Mouse (Mus musculus) MEL (cell line): ENCODE results near the gene Gm7347. TPM values are rescaled to one million over a fixed set of nuclear protein-coding genes. Genes with fewer than 3 reads are reported as not detected.
"Not testable (repeated sequence)": the region's sequence is repeated elsewhere in the genome, so short reads cannot be mapped to it uniquely, and the experiment has no call there.

Experiments
- DNase-seq: peaks from one replicate; pipeline ENCODE4 v3.0.0; 2011; ENCODE audit warnings: low read depth, low spot score
- H3K27ac ChIP-seq: 2 replicates; pipeline ENCODE4 v1.5.1; 2012; ENCODE audit warnings: low read depth, mild to moderate bottlenecking, control low read depth, low read length, moderate library complexity; ENCODE audit not compliant: control insufficient read depth
- H3K27me3 ChIP-seq, 2 experiments: fragments of 150-350 bp in 1 of 2; sonication (generic) in 1 of 2; 2 replicates each; pipeline ENCODE4 v1.6.1; 2012; ENCODE audit warnings: low read length in 2 of 2, mild to moderate bottlenecking in 2 of 2, improper control_type of control experiment in 1 of 2, moderate library complexity in 1 of 2; ENCODE audit not compliant: insufficient read depth in 2 of 2, control insufficient read depth in 1 of 2
- H3K36me3 ChIP-seq, 2 experiments: 2 replicates each; pipeline ENCODE4 v1.6.1; 2012 to 2014; ENCODE audit warnings: low read length in 2 of 2, improper control_type of control experiment in 1 of 2, inconsistent platforms in 1 of 2, mild to moderate bottlenecking in 1 of 2; ENCODE audit not compliant: insufficient read depth in 2 of 2, control insufficient read depth in 1 of 2
- H3K4me1 ChIP-seq, 2 experiments: fragments of 150-350 bp in 1 of 2; sonication (generic) in 1 of 2; 2 replicates each; pipeline ENCODE4 v1.6.1; 2012; ENCODE audit warnings: low read length in 2 of 2, improper control_type of control experiment in 1 of 2, mild to moderate bottlenecking in 1 of 2; ENCODE audit not compliant: insufficient read depth in 2 of 2, control insufficient read depth in 1 of 2
- H3K4me3 ChIP-seq, 2 experiments: fragments of 150-350 bp in 1 of 2; sonication (generic) in 1 of 2; 2 replicates each; pipeline ENCODE4 v1.5.1; 2012; ENCODE audit warnings: low read depth in 2 of 2, low read length in 2 of 2, mild to moderate bottlenecking in 2 of 2, moderate library complexity in 2 of 2, control low read depth in 1 of 2, improper control_type of control experiment in 1 of 2; ENCODE audit not compliant: control insufficient read depth in 1 of 2, insufficient read depth in 1 of 2
- H3K79me2 ChIP-seq: 2 replicates; pipeline ENCODE4 v1.6.1; 2012; ENCODE audit warnings: mild to moderate bottlenecking, low read length, moderate library complexity; ENCODE audit not compliant: control insufficient read depth, poor library complexity, insufficient read depth
- H3K9ac ChIP-seq: 2 replicates; pipeline ENCODE4 v1.6.1; 2012; ENCODE audit warnings: low read depth, mild to moderate bottlenecking, control low read depth, low read length, moderate library complexity; ENCODE audit not compliant: control insufficient read depth, poor library complexity, severe bottlenecking
- H3K9me3 ChIP-seq: fragments of 150-350 bp; sonication (generic); replicated peaks from 2 replicates; pipeline ENCODE4 v1.6.1; 2012; ENCODE audit warnings: mild to moderate bottlenecking, low read length, improper control_type of control experiment, moderate library complexity; ENCODE audit not compliant: insufficient read depth
- polyA plus RNA-seq, 2 experiments: library from polyadenylated mRNA; stranded (reverse) in 1 of 2; unstranded in 1 of 2; fragments of >175 nt in 1 of 2; fragments of >200 nt in 1 of 2; gene quantifications; 2 replicates each; pipeline versions ENCODE4 v1.2.1 to v1.2.4; 2012; ENCODE audit warnings: low replicate concordance in 2 of 2, low read depth in 1 of 2; ENCODE audit not compliant: insufficient read length in 2 of 2, insufficient read depth in 1 of 2, missing spikeins in 1 of 2
- total RNA-seq: library from RNA; depleted of rRNA; stranded (reverse); fragments of 300-350 nt; gene quantifications from 2 replicates; pipeline ENCODE4 v1.2.3, GENCODE M21; 2012; rRNA removed

The Gm7347 gene
- total and polyA plus RNA-seq, 3 experiments, result not detected

DNA sequence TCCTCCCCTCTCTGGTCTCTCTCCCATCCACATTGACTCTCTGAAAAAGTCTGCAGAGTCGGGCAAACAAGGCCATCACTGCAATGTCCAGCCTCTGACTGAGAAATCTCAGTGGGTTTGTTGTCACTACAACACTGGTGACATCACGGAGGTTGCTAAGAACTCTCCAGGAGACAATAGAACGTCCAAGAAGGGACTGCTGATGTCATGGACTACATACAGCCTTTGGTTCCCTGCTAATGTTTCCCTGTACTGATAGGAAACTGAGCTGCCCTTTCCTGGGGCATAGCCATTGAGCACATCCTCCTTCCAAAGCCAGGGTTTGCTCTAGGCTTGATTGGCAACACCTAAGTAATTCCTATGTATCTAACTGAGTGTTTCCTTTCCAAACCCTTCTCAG, 35.6 kb downstream of the Gm7347 start, which contains the start of gene Gm5862:
Gene Gm5862, minus strand, starts transcription at position 101 of the 400 bp plus-strand sequence.
- not testable (repeated sequence) for H3K4me3 ChIP-seq, H3K27me3 ChIP-seq, H3K79me2 ChIP-seq, H3K36me3 ChIP-seq, H3K4me1 ChIP-seq, H3K9me3 ChIP-seq, DNase-seq, H3K27ac ChIP-seq, H3K9ac ChIP-seq

DNA sequence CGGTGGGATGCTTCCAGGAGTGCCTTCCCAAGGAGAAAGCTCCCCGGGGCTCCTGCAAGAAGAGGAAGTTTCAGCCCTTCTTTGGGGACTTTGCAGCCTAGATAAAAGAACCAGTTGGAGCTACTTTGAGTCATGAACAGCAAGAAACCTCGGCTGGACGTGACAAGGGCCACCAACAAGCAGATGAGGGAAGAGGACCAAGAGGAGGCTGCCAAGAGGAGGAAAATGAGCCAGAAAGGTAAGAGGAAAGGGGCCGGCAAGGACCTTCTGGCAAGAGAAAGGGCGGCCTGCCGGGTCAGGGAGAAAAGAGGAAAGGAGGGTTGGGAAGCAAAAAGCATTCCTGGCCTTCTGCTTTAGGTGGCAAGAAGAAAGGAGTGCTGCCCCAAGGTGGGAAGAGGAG, 50.7 kb downstream of the Gm7347 start:
- not testable (repeated sequence) for H3K4me1 ChIP-seq, H3K79me2 ChIP-seq, H3K36me3 ChIP-seq, H3K9me3 ChIP-seq, H3K27ac ChIP-seq, H3K4me3 ChIP-seq, DNase-seq, H3K27me3 ChIP-seq, H3K9ac ChIP-seq

DNA sequence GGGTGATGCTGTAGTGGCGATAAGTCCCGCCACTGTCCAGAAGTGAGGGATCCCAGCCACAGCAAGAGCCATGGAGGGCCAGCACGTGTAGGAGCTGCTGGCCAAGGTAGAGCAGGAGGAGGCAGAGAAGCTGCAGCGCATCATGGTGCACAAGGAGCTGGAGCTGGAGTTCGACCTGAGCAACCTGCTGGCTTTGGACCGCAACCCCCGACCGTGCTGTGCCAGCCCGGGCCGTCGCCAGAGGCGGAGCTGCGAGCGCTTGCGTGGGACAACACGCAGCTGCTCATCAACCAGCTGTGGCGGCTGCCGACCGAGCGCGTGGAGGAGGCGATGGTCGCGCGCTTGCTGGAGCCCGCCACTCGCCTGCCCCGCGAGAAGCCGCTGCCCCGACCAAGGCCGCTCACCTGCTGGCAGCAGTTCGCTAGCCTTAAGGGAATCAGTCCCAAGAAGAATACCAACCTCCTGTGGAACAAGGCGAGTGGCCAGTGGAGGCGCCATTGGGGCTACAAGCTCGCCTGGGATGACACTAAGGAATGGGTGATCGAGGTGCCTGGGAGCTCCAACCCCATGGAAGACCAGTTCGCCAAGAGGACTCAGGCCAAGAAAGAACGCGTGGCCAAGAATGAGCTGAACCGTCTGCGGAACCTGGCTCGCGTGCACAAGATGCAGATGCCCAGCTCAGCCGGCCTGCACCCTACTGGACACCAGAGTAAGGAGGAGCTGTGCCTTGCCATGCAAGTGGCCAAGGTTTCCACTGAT, 51.3 kb downstream of the Gm7347 start:
- not testable (repeated sequence) for DNase-seq, H3K9me3 ChIP-seq, H3K79me2 ChIP-seq, H3K36me3 ChIP-seq, H3K27ac ChIP-seq, H3K4me1 ChIP-seq, H3K9ac ChIP-seq, H3K4me3 ChIP-seq, H3K27me3 ChIP-seq

GRCm38 (mm10) chr5:26004698-26005097, 53.7 kb downstream of the Gm7347 start, which contains the start of gene Gm1979:
Gm1979 (minus strand) TSS chr5:26004798.
- not testable (repeated sequence) for H3K4me3 ChIP-seq, H3K9me3 ChIP-seq, DNase-seq, H3K9ac ChIP-seq, H3K27ac ChIP-seq, H3K79me2 ChIP-seq, H3K27me3 ChIP-seq, H3K4me1 ChIP-seq, H3K36me3 ChIP-seq

Other genes with a start within 250 kb of the Gm7347 start
- not detected in 2 replicates for gene Gm21663, start 116.2 kb downstream of the Gm7347 start, total RNA-seq
- gene Gm21663, start 116.2 kb downstream of the Gm7347 start, polyA plus RNA-seq, result not detected
- gene Gm21671, start 104.2 kb downstream of the Gm7347 start, total RNA-seq, result not detected in 2 replicates
- not detected for gene Gm21671, start 104.2 kb downstream of the Gm7347 start, polyA plus RNA-seq
- not detected in 2 replicates for gene Gm21680, start 85.9 kb downstream of the Gm7347 start, total RNA-seq
- gene Gm21680, start 85.9 kb downstream of the Gm7347 start, polyA plus RNA-seq, result not detected
- not detected in 2 replicates for gene Gm21698, start 69.9 kb downstream of the Gm7347 start, total RNA-seq
- not detected for gene Gm21698, start 69.9 kb downstream of the Gm7347 start, polyA plus RNA-seq
- gene Gm1979, start 53.8 kb downstream of the Gm7347 start, total RNA-seq, result not detected in 2 replicates
- gene Gm1979, start 53.8 kb downstream of the Gm7347 start, polyA plus RNA-seq, result not detected
- gene Gm5862, start 35.7 kb downstream of the Gm7347 start, total RNA-seq, result not detected in 2 replicates
- gene Gm5862, start 35.7 kb downstream of the Gm7347 start, polyA plus RNA-seq, result not detected
- gene Speer4a, start 19.0 kb downstream of the Gm7347 start, total RNA-seq, result not detected in 2 replicates
- not detected for gene Speer4a, start 19.0 kb downstream of the Gm7347 start, polyA plus RNA-seq
- gene Gm10471, start 30.7 kb upstream of the Gm7347 start, total RNA-seq, result not detected in 2 replicates
- not detected for gene Gm10471, start 30.7 kb upstream of the Gm7347 start, polyA plus RNA-seq
- not detected in 2 replicates for gene 5031410I06Rik, start 46.8 kb upstream of the Gm7347 start, total RNA-seq
- gene 5031410I06Rik, start 46.8 kb upstream of the Gm7347 start, polyA plus RNA-seq, result not detected
- gene Gm10220, start 62.8 kb upstream of the Gm7347 start, total RNA-seq, result not detected in 2 replicates
- gene Gm10220, start 62.8 kb upstream of the Gm7347 start, polyA plus RNA-seq, result not detected
- gene Gm7361, start 199.1 kb upstream of the Gm7347 start, total RNA-seq, result not detected in 2 replicates
- not detected for gene Gm7361, start 199.1 kb upstream of the Gm7347 start, polyA plus RNA-seq